Mouse (Mus musculus): ENCODE measurements at regions not wholly inside any gene's neighbourhood (a gene's known extent, or its start where the extent isn't known, plus 50 kb on each side); places are given as distances from the start of the nearest gene placed in this dataset.

GRCm38 (mm10) chr10:71617156-71617555, 269.6 kb downstream of the Ipmk start:
- TF ChIP-seq POLR2A (IDR thresholded peaks at IDR 0.05; ENCODE audit: borderline replicate concordance, extremely low read depth, insufficient read depth, insufficient read length, poor library complexity, severe bottlenecking) (no peak), CTCF (IDR thresholded peaks at IDR 0.05; ENCODE audit: borderline replicate concordance, extremely low read depth, insufficient read depth, insufficient read length) (no peak)
